Mouse (Mus musculus) layer of hippocampus, postnatal 10 days (tissue): ENCODE results near the gene Ndufb5. TPM values are rescaled to one million over a fixed set of nuclear protein-coding genes. Genes with fewer than 3 reads are reported as not detected.
"Not testable (repeated sequence)": the region's sequence is repeated elsewhere in the genome, so short reads cannot be mapped to it uniquely, and the experiment has no call there.

Source experiments
- DNase-seq, 2 experiments: peaks; one replicate each; pipeline ENCODE4 v3.0.0; 2021; ENCODE audit warnings: low spot score in 2 of 2
- total RNA-seq, 2 experiments: library from RNA; stranded (reverse); gene quantifications; 2 replicates each; pipeline ENCODE4 v1.2.3; 2021

Gene Ndufb5
- total RNA-seq, 2 experiments from 2014 or later = 183 to 193 TPM

- DNase-seq = no peak
Observed at GRCm38 (mm10) chr3:32725951-32726350, 10.8 kb upstream of the Ndufb5 start.

GRCm38 (mm10) chr3:32727861-32728260, 8.9 kb upstream of the Ndufb5 start:
- DNase-seq = no peak

- DNase-seq = no peak
Observed at GRCm38 (mm10) chr3:32737172-32737655, 424 bp downstream of the Ndufb5 start, which contains the start of gene Mrpl47. TSS of gene Mrpl47 (minus strand) at chr3:32737605.

- DNase-seq = no peak
Observed at GRCm38 (mm10) chr3:32738549-32738948, 1.8 kb downstream of the Ndufb5 start.

GRCm38 (mm10) chr3:32742276-32742780, 5.5 kb downstream of the Ndufb5 start:
- DNase-seq = no peak

- DNase-seq = no peak
Observed at GRCm38 (mm10) chr3:32745001-32745400, 8.2 kb downstream of the Ndufb5 start.

- not testable (repeated sequence) for DNase-seq
Observed at GRCm38 (mm10) chr3:32745426-32745825, 8.6 kb downstream of the Ndufb5 start.

- DNase-seq = no peak
Observed at GRCm38 (mm10) chr3:32748384-32748783, 11.6 kb downstream of the Ndufb5 start.

- no peak for DNase-seq
Observed at GRCm38 (mm10) chr3:32749820-32750579, 13.2 kb downstream of the Ndufb5 start.

GRCm38 (mm10) chr3:32754384-32754915, 17.7 kb downstream of the Ndufb5 start:
- DNase-seq = no peak

- DNase-seq = no peak
Observed at GRCm38 (mm10) chr3:32759212-32759611, 22.4 kb downstream of the Ndufb5 start.

- no peak for DNase-seq
Observed at GRCm38 (mm10) chr3:32762962-32763361, 26.2 kb downstream of the Ndufb5 start.

GRCm38 (mm10) chr3:32763902-32764301, 27.1 kb downstream of the Ndufb5 start:
- DNase-seq = no peak

- DNase-seq = no peak
Observed at GRCm38 (mm10) chr3:32770781-32771180, 34.0 kb downstream of the Ndufb5 start.

Other genes with a start within 250 kb of the Ndufb5 start
- under 1 TPM; 0.69 to 0.76 TPM for gene Kcnmb3, start 244.8 kb upstream of the Ndufb5 start, total RNA-seq
- 10 to 100 TPM; 34.9 to 39.1 TPM for gene Zfp639, start 226.7 kb upstream of the Ndufb5 start, total RNA-seq
- gene Mfn1, start 207.5 kb upstream of the Ndufb5 start, total RNA-seq = 10 to 100 TPM; 96.3 to 99.0 TPM
- 10 to 100 TPM; 63.5 to 66.6 TPM for gene Gnb4, start 120.4 kb upstream of the Ndufb5 start, total RNA-seq
- gene Actl6a, start 30.7 kb upstream of the Ndufb5 start, total RNA-seq = 10 to 100 TPM; 18.4 to 20.5 TPM
- 10 to 100 TPM; 20.7 to 22.1 TPM for gene Mrpl47, start 615 bp downstream of the Ndufb5 start, total RNA-seq
- gene Usp13, start 80.6 kb downstream of the Ndufb5 start, total RNA-seq = 10 to 100 TPM; 22.3 TPM